Mouse (Mus musculus) right cerebral cortex, adult 18-20 months (tissue): ENCODE measurements around the gene Deaf1.
"Not testable (repeated sequence)": the region's sequence is repeated elsewhere in the genome, so short reads cannot be mapped to it uniquely, and the experiment has no call there.

Experiments used
- DNase-seq: peaks from one replicate; pipeline ENCODE4 v3.0.0; 2022; ENCODE audit warnings: mixed read lengths

Deaf1 gene

GRCm38 (mm10) chr7:141261480-141261879 is 66.0 kb downstream of the Deaf1 start:
- no peak for DNase-seq

GRCm38 (mm10) chr7:141256159-141256558 is 71.3 kb downstream of the Deaf1 start:
- DNase-seq = no peak

- DNase-seq = not testable (repeated sequence)
These were observed 77.0 kb downstream of the Deaf1 start for GRCm38 (mm10) chr7:141250486-141250885.
